Mouse (Mus musculus) heart, postnatal 25 days (tissue): ENCODE measurements around the gene Hoxa4. TPM values are rescaled to one million over a fixed set of nuclear protein-coding genes. Genes with fewer than 3 reads are reported as not detected.

Source experiments
- DNase-seq: peaks from one replicate; pipeline ENCODE4 v3.0.0; 2022; ENCODE audit warnings: low spot score
- intact Hi-C: fragments of 180-260 bp; cut with DNase I; formaldehyde crosslinking; loops from one replicate; pipeline ENCODE4 v1.15.1; 2025
- total RNA-seq, 2 experiments: library from RNA; stranded (reverse); gene quantifications; 2 replicates each; pipeline ENCODE4 v1.2.3; 2021

Hoxa4 gene
- total RNA-seq, 2 experiments from 2014 or later, result 0.22 to 0.36 TPM

DNA sequence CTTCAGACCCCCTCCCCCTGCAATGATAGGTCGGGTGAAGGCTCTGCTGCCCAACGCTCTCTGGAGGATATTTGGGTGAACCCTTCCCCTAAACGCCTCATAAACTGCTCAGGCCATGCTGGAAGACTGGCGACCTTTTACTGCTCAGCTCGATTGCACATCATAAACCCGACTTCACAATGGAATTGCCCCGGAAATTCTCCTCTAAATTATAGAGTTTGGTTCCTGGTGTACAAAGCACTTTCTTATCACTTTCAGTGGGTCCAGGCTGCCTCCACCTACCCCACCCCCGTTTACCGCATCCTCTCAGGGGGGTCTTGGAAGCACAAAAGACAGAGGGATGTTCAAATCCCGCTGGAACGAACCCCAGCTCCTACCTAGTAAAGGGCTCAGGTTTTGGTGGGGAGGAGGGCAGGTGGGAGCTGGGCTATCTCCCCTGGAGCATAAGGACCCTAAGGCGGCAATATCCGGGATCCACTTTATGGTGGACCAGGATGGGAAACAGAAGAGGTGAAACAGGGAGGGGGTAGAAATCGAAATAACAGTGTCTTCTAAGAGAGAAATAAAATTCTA, 27.2 kb upstream of the Hoxa4 start:
- DNase-seq, result no peak
- intact Hi-C loops, result loop anchor here (5.0 kb wide), 1 partner anchor 1036 kb away; no protein-coding TSS in a partner anchor

DNA sequence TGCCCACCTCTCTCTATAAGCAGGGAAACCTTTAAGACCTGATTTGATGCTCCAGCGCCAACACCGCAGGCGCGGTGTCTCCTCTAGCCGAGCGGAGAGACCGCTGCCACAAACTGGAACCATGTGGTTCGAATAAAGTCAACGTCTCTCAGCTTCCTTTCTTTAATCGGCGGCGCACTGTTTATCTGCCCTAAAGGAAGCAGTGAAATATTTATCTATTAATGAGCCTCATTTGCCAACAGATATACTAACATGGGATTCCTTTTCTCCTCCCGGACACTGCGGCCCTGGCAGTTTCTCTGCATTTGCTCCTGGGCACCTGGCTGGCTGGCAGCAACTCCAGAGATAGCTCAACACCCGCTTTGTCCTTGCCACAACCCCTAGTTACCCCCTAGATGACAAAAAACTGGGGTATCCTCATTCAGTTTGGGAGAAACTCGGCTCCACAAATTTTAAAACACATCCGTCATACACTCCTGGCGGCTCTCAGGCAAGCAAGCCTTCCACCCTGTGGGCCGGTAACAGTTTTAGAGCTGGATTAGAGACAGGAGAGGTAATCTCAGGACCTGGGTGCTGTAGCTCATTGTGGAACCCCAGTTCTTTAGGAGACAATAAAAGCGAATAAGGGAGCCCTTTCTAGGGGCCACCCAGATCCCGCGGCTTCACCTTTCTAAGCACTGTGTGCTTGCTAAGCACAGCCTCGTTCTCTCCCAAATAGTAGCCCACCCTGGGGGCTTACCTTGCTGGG, 26.5 kb upstream of the Hoxa4 start:
- DNase-seq, result no peak

DNA sequence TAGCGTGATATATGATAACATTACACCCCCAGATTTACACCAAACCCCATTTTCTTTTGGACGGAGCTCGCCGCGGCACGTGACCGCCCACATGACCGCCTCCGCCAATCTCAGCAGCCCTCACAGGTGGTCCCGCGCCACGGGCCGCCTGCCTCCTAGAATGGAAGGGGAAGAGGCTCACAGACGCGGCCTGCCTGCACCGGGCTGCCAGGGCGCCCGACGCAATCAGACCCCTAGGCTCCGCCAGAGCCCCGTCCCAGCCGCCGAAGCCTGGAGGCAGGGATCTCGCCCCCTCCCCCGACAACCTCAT, 25.9 kb upstream of the Hoxa4 start:
- intact Hi-C loops, result loop anchor here (5.0 kb wide), 1 partner anchor 1035 kb away; no protein-coding TSS in a partner anchor
- no peak for DNase-seq

More for the DNA sequence above, 26.5 kb upstream of the Hoxa4 start:
- intact Hi-C loops, result loop anchor here (5.0 kb wide), 1 partner anchor 1036 kb away; no protein-coding TSS in a partner anchor

DNA sequence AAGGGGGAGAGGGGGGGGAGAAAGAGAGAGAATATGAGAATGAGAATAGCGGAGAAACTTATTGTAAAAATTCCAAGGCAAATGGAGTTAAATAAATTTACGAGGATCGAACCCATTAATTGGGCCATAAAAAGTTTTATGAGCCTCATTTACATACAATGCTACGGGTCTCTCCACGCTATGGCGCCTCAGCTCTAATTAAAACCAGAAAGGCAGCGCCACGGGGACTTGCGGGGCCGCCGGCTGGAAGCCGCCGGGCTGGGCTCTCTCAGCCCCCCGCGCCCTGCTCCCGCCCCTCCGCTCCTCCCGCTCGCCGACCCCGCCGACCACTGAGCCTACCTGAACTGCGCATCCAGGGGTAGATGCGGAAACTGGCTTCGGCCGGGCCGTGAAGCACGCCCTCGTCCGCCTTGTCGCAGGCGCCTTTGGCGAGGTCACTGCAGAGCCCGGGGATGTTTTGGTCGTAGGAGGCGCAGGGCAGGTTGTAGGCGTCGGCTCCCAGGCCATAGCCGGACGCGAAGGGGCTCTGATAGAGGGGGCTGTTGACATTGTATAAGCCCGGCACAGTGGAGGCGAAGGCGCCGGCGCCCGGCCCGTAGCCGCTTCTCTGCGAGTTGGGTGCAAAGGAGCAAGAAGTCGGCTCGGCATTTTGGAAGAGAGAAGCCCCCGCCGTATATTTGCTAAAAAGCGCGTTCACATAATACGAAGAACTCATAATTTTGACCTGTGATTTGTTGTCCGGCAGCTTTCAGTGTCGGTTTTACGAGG, 25.3 kb upstream of the Hoxa4 start:
- DNase-seq, result no peak
- intact Hi-C loops, result loop anchor here (5.0 kb wide), 1 partner anchor 1035 kb away; no protein-coding TSS in a partner anchor

DNA sequence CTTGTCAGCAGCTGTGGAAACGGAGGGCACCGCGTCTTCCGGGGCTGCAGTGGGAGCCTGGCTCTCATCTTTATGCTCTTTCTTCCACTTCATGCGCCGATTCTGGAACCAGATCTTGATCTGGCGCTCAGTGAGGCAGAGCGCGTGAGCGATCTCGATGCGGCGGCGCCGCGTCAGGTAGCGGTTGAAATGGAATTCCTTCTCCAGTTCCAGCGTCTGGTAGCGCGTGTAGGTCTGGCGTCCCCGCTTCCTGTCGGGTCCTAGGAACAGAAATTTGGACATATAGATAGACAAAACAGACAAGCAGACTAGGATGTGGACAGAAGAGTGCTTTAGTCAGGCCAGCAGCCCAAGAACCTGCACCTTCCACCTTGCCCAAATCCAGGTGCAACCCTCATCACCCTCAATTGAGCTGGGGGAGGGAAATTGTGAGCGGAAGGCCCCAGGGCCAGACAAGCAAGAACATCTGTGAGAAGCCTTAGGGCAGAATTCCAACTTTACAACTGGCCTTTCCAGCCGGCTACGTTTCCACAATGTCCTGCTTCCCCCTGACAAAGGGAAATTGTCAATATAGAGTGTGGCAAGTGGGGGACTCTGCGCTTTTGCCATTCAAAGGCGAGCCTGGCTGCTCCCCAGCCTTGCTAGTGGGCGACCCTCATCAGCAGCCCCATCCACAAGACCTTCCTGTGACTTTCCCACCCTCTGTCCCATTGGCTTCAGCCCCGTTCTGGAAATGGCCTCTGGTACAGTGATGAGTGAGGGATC, 24.4 kb upstream of the Hoxa4 start:
- no peak for DNase-seq
- intact Hi-C loops, result loop anchor here (5.0 kb wide), 1 partner anchor 1034 kb away; no protein-coding TSS in a partner anchor

DNA sequence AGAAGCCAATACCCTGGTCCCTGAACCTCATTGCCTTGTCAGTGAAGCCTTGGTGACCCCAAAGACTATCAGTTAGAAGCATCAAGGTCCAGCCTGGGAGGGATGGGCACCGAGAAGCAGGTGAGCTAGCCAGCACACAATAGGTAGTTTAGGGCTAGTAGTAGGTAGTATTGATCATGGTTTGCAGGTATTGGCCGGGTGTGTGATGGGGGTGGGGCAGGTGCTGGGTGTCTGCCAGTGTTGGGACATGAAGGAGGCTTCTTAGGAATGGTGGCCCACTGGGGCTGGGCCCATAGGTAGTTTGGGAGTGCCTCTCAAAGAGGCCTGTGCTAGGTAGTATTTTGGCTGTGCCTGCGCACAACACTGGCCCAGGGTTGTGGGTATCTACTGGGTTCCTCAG, 23.5 kb upstream of the Hoxa4 start:
- no peak for DNase-seq
- intact Hi-C loops, result loop anchor here (5.0 kb wide), 1 partner anchor 1033 kb away; no protein-coding TSS in a partner anchor

DNA sequence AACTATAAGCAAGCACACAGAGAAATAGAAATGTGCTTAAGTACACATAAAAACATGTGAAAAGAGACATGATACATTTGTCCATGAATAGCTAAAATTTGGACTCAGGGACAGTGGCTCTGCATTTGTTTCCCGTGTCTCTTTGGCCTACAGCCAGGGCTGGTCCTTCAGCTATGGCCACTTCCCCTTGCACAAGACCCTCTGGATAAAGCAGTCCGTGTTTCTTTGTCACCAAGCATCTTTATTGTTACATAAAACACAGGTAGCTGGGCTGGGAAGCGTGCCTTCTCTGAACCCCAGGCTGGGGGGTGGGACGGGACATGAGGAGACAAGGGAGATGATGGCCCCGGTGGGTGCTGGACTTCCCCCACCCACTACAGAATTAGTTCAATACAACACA, 22.7 kb upstream of the Hoxa4 start:
- intact Hi-C loops, result no loop called here
- no peak for DNase-seq

DNA sequence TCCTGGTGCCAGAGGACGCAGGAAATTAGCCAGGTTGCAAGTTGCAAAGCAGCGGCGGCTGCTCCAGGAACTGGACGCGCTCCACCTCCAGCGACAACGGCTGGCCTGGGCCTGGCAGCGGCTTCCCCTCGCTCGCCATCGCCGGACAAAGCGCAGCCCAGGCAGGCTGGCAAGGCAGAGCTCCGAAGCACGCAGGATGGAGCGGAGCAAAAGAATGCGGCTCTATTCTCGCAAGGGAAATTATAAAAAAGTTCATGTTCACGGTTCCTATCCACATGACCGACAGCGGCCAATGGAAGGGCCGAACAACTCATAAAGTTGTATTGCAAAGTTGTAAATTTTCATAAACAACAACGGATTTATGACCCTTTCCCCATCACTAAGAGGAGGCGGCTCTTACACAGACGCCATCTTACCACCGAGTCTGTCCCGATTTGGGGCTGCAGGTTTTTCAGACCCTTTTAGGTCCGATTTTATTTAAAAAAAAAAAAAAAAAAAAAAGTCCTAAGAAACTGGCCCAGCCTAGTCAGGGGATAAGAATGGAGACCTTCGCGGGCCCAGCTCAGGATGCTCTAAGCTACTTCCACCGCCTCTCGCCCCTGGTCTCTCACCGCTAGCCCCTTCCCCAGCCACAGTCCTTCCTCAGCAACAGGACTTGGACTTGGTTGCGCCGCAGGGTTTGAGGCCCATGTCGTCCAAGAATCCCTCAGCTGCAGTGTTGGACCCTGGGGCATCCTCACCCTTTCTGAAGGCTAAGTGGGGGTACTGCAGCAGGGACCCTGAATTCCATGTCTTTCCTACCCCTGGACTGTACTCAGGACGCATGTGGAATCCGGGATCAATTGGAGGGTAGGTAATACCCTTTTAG, 21.8 kb upstream of the Hoxa4 start, which contains the start of the genes Hoxa3 and Gm28308:
TSS of gene Hoxa3 (minus strand) at position 218 of the 868 bp plus-strand sequence.
TSS of gene Gm28308 (minus strand) at position 221 of the 868 bp plus-strand sequence.
- no peak for DNase-seq
- intact Hi-C loops, result no loop called here

DNA sequence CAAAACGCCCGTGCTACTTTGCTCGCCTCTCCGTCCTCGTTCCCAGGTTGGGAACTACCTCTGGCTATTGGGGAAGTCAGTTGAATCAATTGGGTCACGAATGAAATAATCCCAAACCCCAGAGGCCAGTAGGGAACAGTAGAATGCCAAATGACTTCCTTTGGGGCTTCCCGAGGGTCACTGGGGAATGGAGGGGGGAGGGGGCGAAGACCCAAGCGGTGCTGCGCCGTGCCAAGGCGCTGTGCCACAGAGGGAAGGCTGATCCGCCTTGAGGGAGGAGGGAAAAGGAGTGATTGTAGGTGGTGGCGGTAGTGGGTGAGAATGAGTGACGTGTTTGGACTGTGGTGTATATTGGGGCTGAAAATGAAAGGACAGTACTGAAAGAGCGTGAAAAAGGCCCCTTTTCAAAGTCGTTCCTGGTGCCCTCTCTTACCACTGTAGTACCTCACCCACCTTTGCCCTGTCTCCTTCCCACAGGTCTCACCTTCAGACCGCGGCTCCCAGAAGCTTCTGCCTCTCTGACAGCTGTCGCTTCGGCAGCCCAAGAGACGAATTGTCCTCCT, 21.1 kb upstream of the Hoxa4 start:
- no peak for DNase-seq
- intact Hi-C loops, result no loop called here

DNA sequence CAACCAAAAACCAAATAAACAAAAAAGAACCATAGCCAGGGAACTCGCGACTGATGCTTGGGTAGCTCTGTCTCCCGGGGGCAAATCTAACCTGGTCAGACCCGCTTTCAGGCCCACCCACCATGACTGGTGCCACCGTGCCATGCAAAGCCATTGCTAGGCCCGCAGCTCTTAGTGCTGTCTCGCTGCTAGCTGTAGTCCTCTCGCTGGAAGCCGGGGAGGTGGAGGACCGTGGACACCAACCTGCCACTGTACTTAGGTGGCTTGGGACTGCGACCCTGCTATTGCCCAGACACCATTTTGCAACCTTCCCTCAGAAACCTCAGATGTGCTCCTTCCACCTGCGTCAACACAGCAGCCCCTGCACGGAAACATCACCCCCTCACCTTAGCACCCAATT, 20.4 kb upstream of the Hoxa4 start:
- intact Hi-C loops, result no loop called here
- DNase-seq, result no peak

DNA sequence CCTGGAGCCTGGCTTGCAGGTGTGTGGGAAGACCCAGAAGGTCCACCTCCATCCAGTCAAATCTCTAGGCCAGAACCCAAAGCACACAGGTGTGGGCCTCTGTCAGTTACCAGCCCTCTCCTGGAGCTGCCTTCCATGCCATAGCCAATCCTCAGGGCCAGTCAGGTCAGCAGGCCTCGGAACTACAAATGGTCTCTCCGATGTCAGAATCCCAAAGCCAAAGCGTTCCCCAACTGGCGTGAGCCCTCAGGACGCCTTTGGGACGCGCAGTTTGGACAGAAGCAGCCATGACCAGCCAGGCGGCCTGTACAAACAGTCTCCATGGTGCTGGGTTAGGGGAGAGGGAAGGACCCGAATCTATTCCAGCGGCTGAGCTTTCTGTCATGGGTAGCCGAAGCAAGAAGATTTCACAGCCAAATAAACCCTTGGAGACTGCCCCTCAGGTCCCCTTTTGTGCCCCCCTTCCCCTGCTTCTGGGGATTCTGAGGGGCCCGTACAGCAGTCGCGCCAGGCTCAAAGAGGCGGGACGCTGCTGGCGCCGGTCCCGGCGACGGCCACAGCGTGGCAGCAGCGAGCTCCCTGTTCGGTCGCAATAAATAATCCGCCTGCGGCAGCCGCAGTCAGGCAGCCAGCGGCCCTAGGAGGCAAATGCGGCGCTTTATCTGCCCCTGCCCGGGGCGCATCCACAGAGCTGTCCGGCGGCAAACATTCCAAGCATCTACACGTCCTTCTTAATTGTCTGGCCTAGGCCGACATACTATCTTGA, 19.8 kb upstream of the Hoxa4 start:
- no peak for DNase-seq
- intact Hi-C loops, result no loop called here

DNA sequence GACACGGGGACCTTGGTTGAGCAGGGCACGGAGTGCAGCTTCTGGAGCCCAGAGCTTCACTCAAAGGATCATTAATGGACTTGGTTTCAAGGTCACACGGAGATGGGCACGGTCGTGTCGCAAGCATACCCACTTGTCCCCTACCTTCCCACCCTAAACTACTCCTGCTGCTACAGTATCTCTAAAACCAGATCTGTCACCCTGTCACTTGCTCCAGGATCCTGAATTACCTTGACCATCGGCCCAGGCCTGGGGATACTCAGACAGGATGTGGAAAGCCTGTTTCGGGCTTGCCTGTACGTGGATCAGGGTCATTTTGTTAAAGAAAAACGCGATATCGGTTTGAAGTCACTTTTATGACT, 18.1 kb upstream of the Hoxa4 start:
- intact Hi-C loops, result no loop called here
- DNase-seq, result no peak

DNA sequence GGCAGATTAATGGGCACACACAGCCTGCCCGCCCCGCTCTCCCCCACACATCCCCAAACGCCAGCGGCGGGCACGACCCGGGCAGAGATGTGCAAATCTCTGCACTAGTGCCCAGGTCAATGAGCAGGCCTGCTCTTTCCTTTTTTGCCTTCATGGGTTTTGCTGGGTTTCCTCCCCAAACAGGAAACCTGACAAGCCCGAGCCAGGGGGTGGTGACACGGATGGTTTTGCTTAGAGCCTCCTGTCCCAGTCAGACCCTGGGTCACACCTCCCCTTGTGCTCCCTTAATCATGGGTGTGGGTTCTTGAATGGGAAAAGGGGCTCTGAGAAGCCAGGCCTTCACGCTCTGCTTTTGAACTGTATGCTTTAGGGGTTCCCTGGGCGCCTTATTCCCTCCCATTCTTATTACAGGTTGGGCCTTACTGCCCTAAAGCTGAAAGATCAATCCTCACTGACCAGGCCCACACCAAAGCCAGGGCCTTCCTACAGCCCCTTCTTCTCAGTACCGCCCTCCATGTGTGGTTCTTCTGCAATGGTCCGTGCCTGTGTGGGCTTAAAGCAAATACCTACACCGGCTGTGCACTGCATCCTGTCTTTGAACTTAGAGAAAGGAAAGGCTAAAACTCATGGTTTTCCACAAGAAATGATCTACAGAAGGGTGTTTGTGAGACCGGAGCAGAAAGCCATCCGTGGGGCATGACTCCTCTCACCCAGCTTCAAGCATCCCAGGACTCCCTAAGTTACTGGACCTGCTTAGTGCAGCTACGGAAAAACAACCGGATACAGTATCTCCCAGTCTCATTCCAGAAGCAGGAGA, 17.5 kb upstream of the Hoxa4 start:
- DNase-seq, result no peak
- intact Hi-C loops, result no loop called here

DNA sequence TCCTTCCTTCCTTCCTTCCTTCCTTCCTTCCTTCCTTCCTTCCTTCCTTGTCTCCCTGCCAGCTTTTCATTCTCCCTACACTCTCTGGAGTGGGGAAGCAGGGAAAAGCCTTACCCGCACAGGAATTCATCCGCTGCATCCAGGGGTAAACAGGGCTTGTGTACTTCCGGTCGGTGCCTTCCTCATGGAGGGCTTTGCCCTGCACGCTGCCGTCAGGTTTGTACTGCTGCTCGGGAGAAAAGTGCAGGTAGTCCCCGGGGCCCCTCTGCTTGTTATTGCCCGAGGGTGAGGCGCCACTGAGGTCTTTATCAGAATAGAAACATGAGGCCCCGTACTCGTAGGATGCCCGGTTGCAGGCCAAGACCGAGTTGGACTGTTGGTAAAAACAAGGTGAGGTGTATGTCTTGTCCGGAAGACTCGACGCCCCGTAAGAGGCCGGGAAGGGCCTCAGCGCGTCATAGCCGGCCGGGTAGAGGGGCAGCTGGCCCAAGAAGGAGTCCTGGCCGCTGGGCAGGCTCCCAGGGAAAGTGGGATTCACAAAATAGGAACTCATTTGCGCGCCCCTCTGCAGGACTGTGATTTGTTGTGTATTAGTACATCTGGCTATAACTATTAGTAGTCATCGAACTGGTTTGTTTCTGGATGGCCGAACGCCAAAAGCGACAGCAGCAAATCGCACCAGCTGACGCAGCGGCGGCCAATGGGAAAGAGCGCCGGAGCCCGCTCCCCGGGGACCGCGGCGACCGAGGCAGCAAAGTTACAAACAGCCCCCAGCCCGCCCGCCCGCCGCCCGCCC, 16.7 kb upstream of the Hoxa4 start, which contains the start of gene Hoxa6:
TSS of gene Hoxa6 (minus strand) at position 651 of the 796 bp plus-strand sequence.
- DNase-seq, result no peak
- intact Hi-C loops, result no loop called here

DNA sequence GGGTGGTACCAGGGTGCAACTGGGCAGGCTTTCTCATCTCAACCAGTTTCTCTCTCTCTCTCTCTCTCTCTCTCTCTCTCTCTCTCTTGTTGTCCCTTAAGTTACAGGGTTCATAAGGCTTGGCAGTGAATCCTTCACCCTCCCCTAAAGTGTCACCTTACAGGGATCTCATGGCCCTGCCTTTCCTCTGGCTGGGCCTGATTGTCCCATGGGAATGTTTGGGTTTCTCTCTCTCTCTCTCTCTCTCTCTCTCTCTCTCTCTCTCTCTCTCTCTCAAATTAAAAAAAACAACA, 16.1 kb upstream of the Hoxa4 start:
- DNase-seq, result no peak
- intact Hi-C loops, result no loop called here

DNA sequence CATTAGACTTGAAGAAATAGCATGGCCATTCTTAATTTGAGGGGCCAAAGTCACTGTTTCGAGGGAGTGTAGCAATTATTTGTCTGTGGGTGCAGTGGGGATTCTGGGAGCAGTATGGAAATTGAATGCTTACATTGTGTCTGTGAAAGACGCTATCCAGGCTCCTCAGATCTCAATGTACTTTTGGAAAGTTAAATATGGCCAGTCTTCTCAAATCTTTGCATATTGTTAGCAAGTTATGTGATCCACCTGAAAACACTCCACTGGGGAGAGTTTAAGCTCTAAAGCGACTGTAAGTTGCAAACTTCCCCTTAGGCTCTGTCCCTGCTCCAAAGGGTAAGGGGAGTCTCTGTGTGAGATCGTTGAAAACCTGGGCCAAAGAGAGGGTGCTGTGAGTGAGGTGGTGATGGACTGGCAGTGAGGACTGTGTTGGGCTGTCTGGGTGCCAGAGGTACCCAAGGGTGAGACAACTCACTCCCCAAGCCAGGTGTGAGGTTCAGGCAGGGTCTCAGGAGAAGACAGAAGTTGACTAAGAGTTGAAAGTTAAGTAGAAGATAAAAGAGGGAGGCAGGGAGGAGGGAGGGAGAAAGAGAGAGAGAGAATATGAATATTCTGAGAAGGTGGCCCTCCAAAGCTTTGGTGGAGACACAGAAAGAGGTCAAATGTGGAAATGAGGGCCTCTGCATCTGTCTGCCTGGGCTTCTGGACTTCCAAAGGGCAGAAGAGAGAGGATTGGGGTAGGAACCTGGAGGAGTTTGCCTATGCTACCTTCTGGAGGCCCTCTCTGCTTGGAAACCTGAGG, 15.5 kb upstream of the Hoxa4 start:
- no peak for DNase-seq
- intact Hi-C loops, result no loop called here
